Mouse (Mus musculus) embryo, embryonic 10.5 days (tissue): ENCODE data around the gene Myh3.

Experiments used
- DNase-seq: peaks from one replicate; pipeline ENCODE4 v3.0.0-alpha.2; 2015; ENCODE audit warnings: low spot score

The Myh3 gene

GRCm38 (mm10) chr11:67078000-67078399 is at the start of gene Myh3:
Gene Myh3, plus strand, starts transcription at chr11:67078300.
- no peak for DNase-seq

GRCm38 (mm10) chr11:67030904-67031602 is 47.0 kb upstream of the Myh3 start:
- DNase-seq, result no peak

GRCm38 (mm10) chr11:67031603-67031915 is 46.5 kb upstream of the Myh3 start:
- DNase-seq, result no peak

- no peak for DNase-seq
These were observed 43.2 kb upstream of the Myh3 start for GRCm38 (mm10) chr11:67034775-67035485.

GRCm38 (mm10) chr11:67036229-67036628 is 41.9 kb upstream of the Myh3 start:
- DNase-seq, result no peak

- no peak for DNase-seq
These were observed 41.2 kb upstream of the Myh3 start for GRCm38 (mm10) chr11:67036892-67037291.

GRCm38 (mm10) chr11:67039799-67040198 is 38.3 kb upstream of the Myh3 start:
- no peak for DNase-seq

- no peak for DNase-seq
These were observed 37.6 kb upstream of the Myh3 start for GRCm38 (mm10) chr11:67040483-67040882.

- peak; percentile 22 for DNase-seq
These were observed 35.1 kb upstream of the Myh3 start for GRCm38 (mm10) chr11:67043007-67043406.

- DNase-seq, result no peak
These were observed 33.1 kb upstream of the Myh3 start for GRCm38 (mm10) chr11:67044959-67045358.

- no peak for DNase-seq
These were observed 30.9 kb upstream of the Myh3 start for GRCm38 (mm10) chr11:67047199-67047598.

GRCm38 (mm10) chr11:67048496-67048895 is 29.6 kb upstream of the Myh3 start:
- no peak for DNase-seq

- no peak for DNase-seq
These were observed 28.8 kb upstream of the Myh3 start for GRCm38 (mm10) chr11:67049256-67049655.

GRCm38 (mm10) chr11:67051676-67052320 is 26.3 kb upstream of the Myh3 start:
- DNase-seq, result no peak

- peak; percentile 94 for DNase-seq
These were observed 25.7 kb upstream of the Myh3 start, which contains the start of the genes Adprm and Sco1 for GRCm38 (mm10) chr11:67052321-67052952. Gene Adprm, minus strand, starts transcription at chr11:67052594. Gene Sco1, plus strand, starts transcription at chr11:67052670.

- no peak for DNase-seq
These were observed 23.2 kb upstream of the Myh3 start for GRCm38 (mm10) chr11:67054754-67055365.

- DNase-seq, result no peak
These were observed 16.8 kb upstream of the Myh3 start for GRCm38 (mm10) chr11:67061311-67061710.

GRCm38 (mm10) chr11:67062726-67063125 is 15.4 kb upstream of the Myh3 start:
- no peak for DNase-seq

- DNase-seq, result no peak
These were observed 10.4 kb upstream of the Myh3 start for GRCm38 (mm10) chr11:67067741-67068140.

GRCm38 (mm10) chr11:67072615-67073130 is 5.4 kb upstream of the Myh3 start:
- DNase-seq, result no peak

GRCm38 (mm10) chr11:67075036-67075435 is 3.1 kb upstream of the Myh3 start:
- peak; percentile 16 for DNase-seq

GRCm38 (mm10) chr11:67076781-67077180 is 1.3 kb upstream of the Myh3 start:
- no peak for DNase-seq
